Mouse (Mus musculus) stomach, postnatal 0 days (tissue): ENCODE data around the gene Mucl3. TPM values are rescaled to one million over a fixed set of nuclear protein-coding genes. Genes with fewer than 3 reads are reported as not detected.

Source experiments
- ATAC-seq: fragments of 200-750 bp; cut with Nextera tagmentation; 2 replicates; pipeline ENCODE4 v1.8.0; 2017; ENCODE audit not compliant: low FRiP score, low TSS enrichment
- DNase-seq: peaks from one replicate; pipeline ENCODE4 v3.0.0-alpha.2; 2016; ENCODE audit warnings: low spot score
- H3K27ac ChIP-seq: fragments of 300-500 bp; sonication (generic); replicated peaks from 2 replicates; pipeline ENCODE4 v1.5.1; 2014; ENCODE audit warnings: mild to moderate bottlenecking, control low read depth
- H3K27me3 ChIP-seq: fragments of 300-500 bp; sonication (generic); 2 replicates; pipeline ENCODE4 v1.6.1; 2014; ENCODE audit warnings: low read length; ENCODE audit not compliant: control insufficient read depth, insufficient read depth
- H3K36me3 ChIP-seq: fragments of 300-500 bp; sonication (generic); 2 replicates; pipeline ENCODE4 v1.6.1; 2014; ENCODE audit warnings: low read length, mixed read lengths; ENCODE audit not compliant: control insufficient read depth, insufficient read depth
- H3K4me1 ChIP-seq: fragments of 300-500 bp; sonication (generic); replicated peaks from 2 replicates; pipeline ENCODE4 v1.6.1; 2014; ENCODE audit warnings: antibody characterized with exemption; ENCODE audit not compliant: control insufficient read depth, insufficient read depth
- H3K4me2 ChIP-seq: fragments of 300-500 bp; sonication (generic); replicated peaks from 2 replicates; pipeline ENCODE4 v1.6.1; 2014; ENCODE audit warnings: low read depth, mild to moderate bottlenecking, control low read depth, moderate library complexity
- H3K4me3 ChIP-seq: fragments of 300-500 bp; sonication (generic); 2 replicates; pipeline ENCODE4 v1.5.1; 2014; ENCODE audit warnings: low read depth, low read length, control low read depth
- H3K9ac ChIP-seq: fragments of 300-500 bp; sonication (generic); 2 replicates; pipeline ENCODE4 v1.6.1; 2014; ENCODE audit warnings: mild to moderate bottlenecking, low read length, control low read depth, mixed read lengths
- H3K9me3 ChIP-seq: fragments of 300-500 bp; sonication (generic); 2 replicates; pipeline ENCODE4 v1.6.1; 2016; ENCODE audit warnings: low read length; ENCODE audit not compliant: control insufficient read depth
- CTCF ChIP-seq: IDR thresholded peaks from 2 replicates; pipeline ENCODE4 v1.5.1; 2016; ENCODE audit warnings: antibody characterized with exemption, low read depth, mild to moderate bottlenecking, moderate library complexity
- EP300 ChIP-seq: optimal IDR thresholded peaks from 2 replicates; pipeline ENCODE3; 2016; ENCODE audit warnings: antibody characterized with exemption
- WGBS: fragments of 180-500 bp; shearing (Covaris S2); extraction: QIAGEN DNeasy Blood & Tissue Kit; methylation state at CpG from one replicate; pipeline ENCODE4 v1.1.7; 2014; 5-methylcytosine and 5-hydroxymethylcytosine counted together
- polyA plus RNA-seq: library from polyadenylated mRNA; unstranded; fragments of >200 nt; fragmentation: Nextera tagmentation; extraction: Ambion mirVana; gene quantifications from 2 replicates; pipeline ENCODE4 v1.2.1, GENCODE M21; 2015

Mucl3 gene
- polyA plus RNA-seq, 1 experiment from 2014 or later: 768 TPM

GRCm38 (mm10) chr17:35633992-35634391 is 9.5 kb downstream of the Mucl3 start:
- DNase-seq: peak; percentile 84
- Histone ChIP-seq H3K36me3 (no peaks in the 10 kb centered on the region), H3K9ac (no peak overlapping the region), H3K9me3 (no peaks in the 10 kb centered on the region), H3K27me3 (no peaks in the 10 kb centered on the region), H3K4me3 (no peak overlapping the region), H3K27ac (no peak overlapping the region), H3K4me1 (no peaks in the 10 kb centered on the region), H3K4me2 (no peak overlapping the region)
- TF ChIP-seq EP300 (no peak), CTCF (peak; percentile 80)
- 8% methylated on average over 1 of the region's 1 CpGs for WGBS
- ATAC-seq: peak; percentile 71

- H3K4me2 ChIP-seq: no peak within 1 kb of the TSS
- no peak for TF ChIP-seq EP300
- TF ChIP-seq CTCF: no peak
- no peaks in the 10 kb centered on the region for H3K4me1 ChIP-seq
- ATAC-seq (no peak), DNase-seq (no peak)
- H3K27me3 ChIP-seq: no peaks in the 10 kb centered on the region
- H3K27ac ChIP-seq: no peak within 1 kb of the TSS
- 81% methylated on average over 7 of the region's 7 CpGs for WGBS
- no peaks in the 10 kb centered on the region for H3K36me3 ChIP-seq
- no peak within 1 kb of the TSS for H3K9ac ChIP-seq
- no peak within 1 kb of the TSS for H3K4me3 ChIP-seq
- no peaks in the 10 kb centered on the region for H3K9me3 ChIP-seq
Measured at GRCm38 (mm10) chr17:35626537-35626936, 17.0 kb downstream of the Mucl3 start, which contains the start of gene Gm9573. Gene Gm9573 (minus strand): TSS chr17:35626637.

DNA sequence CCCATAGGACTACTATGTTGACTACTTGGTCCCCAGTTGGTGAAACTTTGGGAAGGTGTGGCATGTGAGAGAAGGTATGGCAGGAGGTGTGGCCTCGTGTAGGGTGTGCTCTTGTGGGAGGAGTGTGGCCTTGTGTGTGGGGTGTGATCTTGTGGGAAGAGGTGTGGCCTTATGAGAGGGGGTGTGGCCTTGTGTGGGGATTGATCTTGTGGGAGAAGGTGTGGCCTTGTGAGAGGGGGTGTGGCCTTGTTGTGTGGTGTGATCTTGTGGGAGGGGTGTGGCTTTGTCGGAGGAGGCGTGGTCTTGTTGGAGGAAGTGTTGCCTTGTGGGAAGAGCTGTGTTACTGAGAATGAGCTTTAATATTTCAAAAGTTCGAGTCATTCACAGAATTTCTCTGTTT is 26.4 kb downstream of the Mucl3 start:
- TF ChIP-seq EP300 (no peak), CTCF (no peak)
- no peaks in the 10 kb centered on the region; the same call in 1 of the 2 replicates for H3K9me3 ChIP-seq
- ATAC-seq: peak; percentile 87

DNA sequence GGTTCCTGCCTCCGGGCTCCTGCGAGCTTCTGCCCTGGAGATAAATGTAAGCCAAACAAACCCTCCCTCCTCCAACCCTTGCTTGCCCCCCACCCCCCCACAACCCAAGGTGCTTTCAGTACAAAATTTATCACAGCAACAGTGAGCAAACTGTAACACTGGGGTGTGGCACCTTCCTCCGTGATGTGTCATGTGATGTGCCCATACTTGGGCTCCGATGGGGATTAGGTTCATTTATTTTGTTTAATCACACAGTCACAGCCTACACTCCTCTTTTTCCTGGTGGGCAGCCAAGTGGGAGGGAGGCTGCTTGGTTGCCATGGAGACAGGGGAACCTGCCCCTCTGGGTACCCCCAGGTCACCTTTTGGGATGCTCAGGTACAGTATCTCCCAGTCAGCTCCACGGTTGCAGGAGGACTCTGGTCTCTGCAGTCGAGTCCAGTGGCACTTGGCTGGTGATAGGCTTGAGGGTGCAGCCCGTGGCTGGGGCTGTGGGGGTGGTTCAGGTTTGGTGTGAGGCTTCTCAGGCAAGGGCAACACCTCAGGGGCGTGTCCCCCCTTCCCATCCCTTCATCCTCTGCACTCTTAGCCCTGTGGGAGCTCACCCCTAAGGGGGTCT is 41.6 kb downstream of the Mucl3 start:
- Histone ChIP-seq H3K4me1 (no peaks in the 10 kb centered on the region), H3K4me3 (no peak overlapping the region), H3K36me3 (no peaks in the 10 kb centered on the region), H3K27me3 (no peaks in the 10 kb centered on the region), H3K9me3 (no peaks in the 10 kb centered on the region), H3K27ac (no peak overlapping the region), H3K4me2 (no peak overlapping the region; the same call in 1 of the 2 replicates), H3K9ac (no peak overlapping the region)
- TF ChIP-seq EP300 (no peak), CTCF (no peak)
- DNase-seq (peak; percentile 69), ATAC-seq (peak; percentile 80)
- 28% methylated on average over 8 of the region's 8 CpGs for WGBS

More for the DNA sequence above, 26.4 kb downstream of the Mucl3 start:
- Histone ChIP-seq H3K36me3 (no peaks in the 10 kb centered on the region), H3K4me3 (no peak overlapping the region), H3K27me3 (no peaks in the 10 kb centered on the region), H3K27ac (no peak overlapping the region), H3K9ac (no peak overlapping the region), H3K4me1 (no peaks in the 10 kb centered on the region), H3K4me2 (no peak overlapping the region)
- peak; percentile 43 for DNase-seq
- WGBS: 68% methylated on average over 4 of the region's 4 CpGs

GRCm38 (mm10) chr17:35601249-35601648 is 42.2 kb downstream of the Mucl3 start, which contains the start of gene Sfta2:
Gene Sfta2 (plus strand): TSS chr17:35601549.
- Histone ChIP-seq H3K27me3 (no peaks in the 10 kb centered on the region), H3K9me3 (no peaks in the 10 kb centered on the region), H3K4me1 (no peaks in the 10 kb centered on the region), H3K4me3 (no peak within 1 kb of the TSS), H3K4me2 (no peak within 1 kb of the TSS; the same call in 1 of the 2 replicates), H3K36me3 (no peaks in the 10 kb centered on the region), H3K9ac (no peak within 1 kb of the TSS), H3K27ac (peak within 1 kb of the TSS; percentile 45; the same call in 1 of the 2 replicates)
- ATAC-seq (no peak), DNase-seq (no peak)
- no peak for TF ChIP-seq EP300
- no peak for TF ChIP-seq CTCF
- 36% methylated on average over 2 of the region's 2 CpGs for WGBS

- Histone ChIP-seq H3K27ac (peak overlapping the region; percentile 61; the same call in 1 of the 2 replicates), H3K9me3 (no peaks in the 10 kb centered on the region), H3K4me3 (no peak overlapping the region), H3K4me1 (no peaks in the 10 kb centered on the region), H3K4me2 (no peak overlapping the region), H3K36me3 (no peaks in the 10 kb centered on the region), H3K9ac (no peak overlapping the region), H3K27me3 (no peaks in the 10 kb centered on the region)
- DNase-seq (peak; percentile 49), ATAC-seq (peak; percentile 87)
- TF ChIP-seq EP300 (no peak), CTCF (no peak)
- WGBS: 77% methylated on average over 3 of the region's 3 CpGs
Measured at GRCm38 (mm10) chr17:35597399-35597798, 46.1 kb downstream of the Mucl3 start.
